Mouse (Mus musculus) midbrain, postnatal 0 days (tissue): ENCODE results near the gene Ccdc93. TPM values are rescaled to one million over a fixed set of nuclear protein-coding genes. Genes with fewer than 3 reads are reported as not detected.

Experiments used
- ATAC-seq: fragments of 200-750 bp; cut with Nextera tagmentation; 2 replicates; pipeline ENCODE4 v1.8.0; 2017; ENCODE audit warnings: moderate number of reproducible peaks, mild to moderate bottlenecking, moderate TSS enrichment, moderate library complexity; ENCODE audit not compliant: low FRiP score
- DNase-seq: peaks from one replicate; pipeline ENCODE4 v3.0.0-alpha.2; 2015; ENCODE audit warnings: low spot score
- H3K27ac ChIP-seq: fragments of 300-500 bp; sonication (generic); 2 replicates; pipeline ENCODE4 v1.5.1; 2014; ENCODE audit warnings: low read depth, mild to moderate bottlenecking, low read length, mixed read lengths
- H3K27me3 ChIP-seq: fragments of 300-500 bp; sonication (generic); 2 replicates; pipeline ENCODE4 v1.6.1; 2014; ENCODE audit warnings: low read length, control low read depth, mixed read lengths; ENCODE audit not compliant: insufficient read depth
- H3K36me3 ChIP-seq: fragments of 300-500 bp; sonication (generic); 2 replicates; pipeline ENCODE4 v1.6.1; 2014; ENCODE audit warnings: low read length, control low read depth, mixed read lengths; ENCODE audit not compliant: insufficient read depth
- H3K4me1 ChIP-seq: fragments of 300-500 bp; sonication (generic); 2 replicates; pipeline ENCODE4 v1.6.1; 2014; ENCODE audit warnings: mild to moderate bottlenecking, control low read depth, antibody characterized with exemption, low read length, mixed read lengths; ENCODE audit not compliant: insufficient read depth
- H3K4me2 ChIP-seq: fragments of 300-500 bp; sonication (generic); 2 replicates; pipeline ENCODE4 v1.6.1; 2014; ENCODE audit warnings: low read depth, mild to moderate bottlenecking, low read length, mixed read lengths; ENCODE audit not compliant: poor library complexity, severe bottlenecking
- H3K4me3 ChIP-seq: fragments of 300-500 bp; sonication (generic); 2 replicates; pipeline ENCODE4 v1.5.1; 2014; ENCODE audit warnings: low read depth, mild to moderate bottlenecking, low read length, moderate library complexity
- H3K9ac ChIP-seq: fragments of 300-500 bp; sonication (generic); replicated peaks from 2 replicates; pipeline ENCODE4 v1.6.1; 2014; ENCODE audit warnings: mild to moderate bottlenecking, low read length, moderate library complexity, mixed read lengths; ENCODE audit not compliant: poor library complexity, severe bottlenecking
- H3K9me3 ChIP-seq: fragments of 300-500 bp; sonication (generic); 2 replicates; pipeline ENCODE4 v1.6.1; 2016; ENCODE audit warnings: low read length, control low read depth
- CTCF ChIP-seq: IDR thresholded peaks from 2 replicates; pipeline ENCODE4 v1.5.1; 2016; ENCODE audit warnings: antibody characterized with exemption, mild to moderate bottlenecking
- WGBS: fragments of 180-500 bp; shearing (Covaris S2); extraction: QIAGEN DNeasy Blood & Tissue Kit; methylation state at CpG from one replicate; pipeline ENCODE4 v1.1.7; 2014; 5-methylcytosine and 5-hydroxymethylcytosine counted together
- polyA plus RNA-seq: library from polyadenylated mRNA; unstranded; fragments of >200 nt; fragmentation: Nextera tagmentation; extraction: Ambion mirVana; gene quantifications from 2 replicates; pipeline ENCODE4 v1.2.1, GENCODE M21; 2015
- total RNA-seq: library from RNA; depleted of rRNA; stranded (reverse); fragments of >200 nt; gene quantifications from 2 replicates; pipeline ENCODE4 v1.2.3, GENCODE M21; 2014

Gene Ccdc93
- total and polyA plus RNA-seq, 2 experiments from 2014 or later = 7.2 to 12.5 TPM

GRCm38 (mm10) chr1:121479403-121479802 lies 48.6 kb downstream of the Ccdc93 start:
- Histone ChIP-seq H3K4me3 (no peak overlapping the region), H3K9ac (no peak overlapping the region), H3K9me3 (no peaks in the 10 kb centered on the region), H3K4me1 (no peaks in the 10 kb centered on the region), H3K36me3 (peaks cover 66% of the 10 kb centered on the region), H3K4me2 (no peak overlapping the region), H3K27me3 (no peaks in the 10 kb centered on the region), H3K27ac (no peak overlapping the region)
- DNase-seq (no peak), ATAC-seq (no peak)
- 91% methylated on average over 5 of the region's 5 CpGs for WGBS
- TF ChIP-seq CTCF = no peak

- DNase-seq (no peak), ATAC-seq (no peak)
- Histone ChIP-seq H3K4me1 (no peaks in the 10 kb centered on the region), H3K27me3 (no peaks in the 10 kb centered on the region), H3K36me3 (peaks cover 70% of the 10 kb centered on the region), H3K9me3 (no peaks in the 10 kb centered on the region), H3K27ac (no peak overlapping the region), H3K9ac (no peak overlapping the region), H3K4me3 (no peak overlapping the region), H3K4me2 (no peak overlapping the region)
- 87% methylated on average over 4 of the region's 4 CpGs for WGBS
- TF ChIP-seq CTCF = no peak
Observed at GRCm38 (mm10) chr1:121483091-121483490, 52.2 kb downstream of the Ccdc93 start.

DNA sequence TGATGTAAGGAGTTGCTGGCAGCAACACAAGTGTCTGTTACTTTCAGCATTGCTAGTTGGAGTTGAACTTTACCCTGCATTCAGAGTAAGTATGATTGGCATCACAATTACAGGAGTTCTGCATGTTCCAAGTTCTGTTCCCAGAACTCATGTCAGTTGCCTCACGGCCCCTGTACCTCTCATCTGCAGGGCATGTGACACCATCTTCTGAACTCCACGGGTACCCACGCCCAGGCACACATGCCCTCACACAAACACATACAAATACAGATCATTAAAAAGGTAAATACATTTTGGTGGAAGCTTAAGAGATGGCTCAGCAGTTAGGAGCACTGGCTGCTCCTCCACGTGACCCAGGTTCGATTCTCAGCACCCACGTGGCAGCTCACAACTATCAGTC lies 56.0 kb downstream of the Ccdc93 start:
- 92% methylated on average over 6 of the region's 6 CpGs for WGBS
- Histone ChIP-seq H3K9ac (no peak overlapping the region), H3K9me3 (no peaks in the 10 kb centered on the region), H3K4me1 (no peaks in the 10 kb centered on the region), H3K27me3 (no peaks in the 10 kb centered on the region), H3K36me3 (peaks cover 67% of the 10 kb centered on the region), H3K27ac (no peak overlapping the region), H3K4me3 (no peak overlapping the region), H3K4me2 (no peak overlapping the region)
- no peak for DNase-seq
- no peak for TF ChIP-seq CTCF
- ATAC-seq = no peak

- 32% methylated on average over 5 of the region's 5 CpGs for WGBS
- no peak overlapping the region for H3K4me2 ChIP-seq
- no peak overlapping the region for H3K27ac ChIP-seq
- no peak overlapping the region for H3K4me3 ChIP-seq
- no peaks in the 10 kb centered on the region for H3K9me3 ChIP-seq
- H3K4me1 ChIP-seq = no peaks in the 10 kb centered on the region
- TF ChIP-seq CTCF = peak; percentile 62
- peaks cover 79% of the 10 kb centered on the region for H3K36me3 ChIP-seq
- H3K27me3 ChIP-seq = no peaks in the 10 kb centered on the region
- peak; percentile 33 for DNase-seq
- no peak for ATAC-seq
- no peak overlapping the region for H3K9ac ChIP-seq
Observed at GRCm38 (mm10) chr1:121490241-121490640, 59.4 kb downstream of the Ccdc93 start.

GRCm38 (mm10) chr1:121497093-121497492 lies 66.2 kb downstream of the Ccdc93 start:
- ATAC-seq (no peak), DNase-seq (no peak)
- Histone ChIP-seq H3K27me3 (no peaks in the 10 kb centered on the region), H3K4me1 (no peaks in the 10 kb centered on the region), H3K27ac (no peak overlapping the region), H3K9me3 (no peaks in the 10 kb centered on the region), H3K36me3 (peaks cover 74% of the 10 kb centered on the region), H3K9ac (no peak overlapping the region), H3K4me3 (no peak overlapping the region), H3K4me2 (no peak overlapping the region)
- TF ChIP-seq CTCF = no peak
- WGBS = 100% methylated on average over 4 of the region's 4 CpGs

GRCm38 (mm10) chr1:121508729-121509128 lies 77.9 kb downstream of the Ccdc93 start:
- no peak overlapping the region for H3K4me2 ChIP-seq
- 80% methylated on average over 2 of the region's 2 CpGs for WGBS
- TF ChIP-seq CTCF = no peak
- no peaks in the 10 kb centered on the region for H3K27me3 ChIP-seq
- H3K9ac ChIP-seq = no peak overlapping the region
- no peaks in the 10 kb centered on the region for H3K4me1 ChIP-seq
- DNase-seq (no peak), ATAC-seq (no peak)
- 0 out of 2 replicates have a peak, but pooled peaks cover 2% of the 10 kb centered on the region for H3K36me3 ChIP-seq
- no peak overlapping the region for H3K27ac ChIP-seq
- H3K4me3 ChIP-seq = no peak overlapping the region
- H3K9me3 ChIP-seq = no peaks in the 10 kb centered on the region
